Mouse (Mus musculus) forebrain, embryonic 11.5 days (tissue): ENCODE results near the gene Lactbl1. TPM values are rescaled to one million over a fixed set of nuclear protein-coding genes. Genes with fewer than 3 reads are reported as not detected.

Experiments
- ATAC-seq: fragments of 200-750 bp; cut with Nextera tagmentation; replicated peaks from 2 replicates; pipeline ENCODE4 v1.8.0; 2017; ENCODE audit warnings: moderate TSS enrichment; ENCODE audit not compliant: low FRiP score
- DNase-seq: peaks from one replicate; pipeline ENCODE4 v3.0.0-alpha.2; 2017; ENCODE audit warnings: low spot score
- H3K27ac ChIP-seq: fragments of 300-500 bp; sonication (generic); 2 replicates; pipeline ENCODE4 v1.5.1; 2014; ENCODE audit warnings: low read depth, low read length
- H3K27me3 ChIP-seq: fragments of 300-500 bp; sonication (generic); 2 replicates; pipeline ENCODE4 v1.6.1; 2014; ENCODE audit warnings: mild to moderate bottlenecking, low read length, mixed read lengths; ENCODE audit not compliant: control insufficient read depth, insufficient read depth
- H3K36me3 ChIP-seq: fragments of 300-500 bp; sonication (generic); 2 replicates; pipeline ENCODE4 v1.6.1; 2014; ENCODE audit warnings: mild to moderate bottlenecking, low read length, moderate library complexity, mixed read lengths; ENCODE audit not compliant: control insufficient read depth, insufficient read depth
- H3K4me1 ChIP-seq: fragments of 300-500 bp; sonication (generic); replicated peaks from 2 replicates; pipeline ENCODE4 v1.6.1; 2014; ENCODE audit warnings: low read length, mixed read lengths; ENCODE audit not compliant: control insufficient read depth, insufficient read depth
- H3K4me2 ChIP-seq: fragments of 300-500 bp; sonication (generic); 2 replicates; pipeline ENCODE4 v1.6.1; 2014; ENCODE audit warnings: low read depth, mild to moderate bottlenecking, low read length, moderate library complexity, mixed read lengths; ENCODE audit not compliant: severe bottlenecking
- H3K4me3 ChIP-seq: fragments of 300-500 bp; sonication (generic); 2 replicates; pipeline ENCODE4 v1.5.1; 2014; ENCODE audit warnings: low read depth, low read length
- H3K9ac ChIP-seq: fragments of 300-500 bp; sonication (generic); 2 replicates; pipeline ENCODE4 v1.6.1; 2014; ENCODE audit warnings: low read length
- H3K9me3 ChIP-seq: fragments of 300-500 bp; sonication (generic); 2 replicates; pipeline ENCODE4 v1.6.1; 2016; ENCODE audit warnings: low read length, mixed read lengths; ENCODE audit not compliant: control insufficient read depth
- WGBS: fragments of 180-500 bp; shearing (Covaris S2); extraction: QIAGEN DNeasy Blood & Tissue Kit; methylation state at CpG from one replicate; pipeline ENCODE4 v1.1.7; 2014; 5-methylcytosine and 5-hydroxymethylcytosine counted together
- polyA plus RNA-seq: library from polyadenylated mRNA; unstranded; fragments of >200 nt; fragmentation: Nextera tagmentation; extraction: Ambion mirVana; gene quantifications from 2 replicates; pipeline ENCODE4 v1.2.1, GENCODE M21; 2014

The Lactbl1 gene
- polyA plus RNA-seq, result not detected in 2 replicates

DNA sequence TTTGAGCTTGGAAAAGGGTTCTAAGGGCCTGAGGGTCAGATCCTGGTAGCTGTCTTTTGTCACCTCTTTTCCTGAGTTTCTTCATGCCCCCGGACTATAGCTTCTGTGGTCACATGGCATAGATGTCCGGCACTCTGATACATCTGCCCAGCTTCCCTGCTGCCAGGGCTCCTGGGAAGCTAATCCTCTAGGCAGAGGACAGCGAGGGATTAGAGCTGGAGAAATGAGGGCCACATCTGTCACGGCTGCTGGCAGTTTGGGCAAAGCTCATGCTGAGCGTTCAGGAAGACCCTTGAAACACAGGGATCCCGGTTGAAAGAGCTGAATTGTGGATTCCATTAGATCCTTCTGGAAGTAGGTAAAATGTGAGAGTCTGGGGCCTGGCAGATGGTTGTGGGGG, at the start of gene Lactbl1:
Lactbl1 (plus strand) TSS at position 234 of the 400 bp plus-strand sequence.
- Histone ChIP-seq H3K4me3 (no peak within 1 kb of the TSS), H3K27ac (no peak within 1 kb of the TSS), H3K27me3 (no peaks in the 10 kb centered on the region), H3K4me2 (no peak within 1 kb of the TSS), H3K36me3 (no peaks in the 10 kb centered on the region), H3K9me3 (no peaks in the 10 kb centered on the region), H3K4me1 (no peaks in the 10 kb centered on the region), H3K9ac (no peak within 1 kb of the TSS)
- WGBS, result 29% methylated on average over 6 of the region's 6 CpGs
- DNase-seq (no peak), ATAC-seq (no peak)

DNA sequence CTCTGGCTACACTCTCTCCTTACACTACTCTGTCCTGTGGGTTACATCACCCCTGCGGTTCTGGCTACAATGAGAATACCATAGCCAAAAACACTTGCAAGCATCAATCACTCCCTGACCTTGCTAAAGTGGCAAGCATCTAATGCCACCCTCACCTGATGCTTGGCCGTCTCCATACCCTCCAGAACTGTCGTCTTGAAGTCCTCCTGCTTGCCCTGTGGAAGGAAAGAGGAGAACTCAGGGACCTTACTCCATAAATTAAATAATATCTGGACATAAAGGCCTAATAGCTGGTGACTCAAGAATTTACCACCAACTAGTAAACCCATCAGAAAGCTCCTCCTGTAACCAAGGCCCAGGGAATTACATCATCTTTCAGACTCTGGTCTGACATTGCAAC, 40.5 kb upstream of the Lactbl1 start:
- 96% methylated on average over 3 of the region's 3 CpGs for WGBS
- H3K9ac ChIP-seq, result no peak overlapping the region

DNA sequence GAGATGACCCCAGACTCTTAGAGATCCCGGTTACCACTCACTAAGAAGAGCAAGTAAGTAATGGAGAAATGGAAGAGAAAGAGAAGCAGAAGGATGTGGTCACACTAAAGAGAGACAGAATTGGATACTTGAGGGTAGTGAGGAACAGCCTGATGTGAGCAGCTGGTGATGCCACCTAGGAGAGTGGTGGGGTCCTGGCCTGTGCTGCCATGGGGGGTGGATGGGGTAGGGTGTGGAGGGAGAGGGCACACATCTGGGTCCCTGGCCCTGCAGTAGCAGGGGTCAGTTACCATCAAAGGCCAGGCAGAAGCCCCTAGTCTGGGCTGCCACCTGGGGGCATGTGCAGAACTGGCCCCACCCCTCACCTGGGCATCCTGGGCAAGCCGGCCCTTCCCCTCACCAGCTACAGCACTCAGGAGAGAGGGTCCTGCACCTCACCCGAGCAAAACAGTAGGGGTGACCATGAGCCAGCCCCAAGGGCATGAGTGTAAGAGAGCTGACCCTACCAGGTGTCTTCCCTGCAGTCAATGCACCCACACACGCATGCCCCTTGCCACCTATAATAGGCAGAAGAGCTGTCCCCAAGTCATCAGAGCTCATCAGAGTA, 35.1 kb upstream of the Lactbl1 start:
- no peak overlapping the region for H3K9ac ChIP-seq
- no peak overlapping the region for H3K4me3 ChIP-seq
- H3K27ac ChIP-seq, result no peak overlapping the region
- H3K27me3 ChIP-seq, result no peaks in the 10 kb centered on the region
- no peak overlapping the region for H3K4me2 ChIP-seq
- H3K36me3 ChIP-seq, result no peaks in the 10 kb centered on the region
- H3K9me3 ChIP-seq, result no peaks in the 10 kb centered on the region
- 85% methylated on average over 4 of the region's 4 CpGs for WGBS
- DNase-seq, result no peak
- no peaks in the 10 kb centered on the region for H3K4me1 ChIP-seq
- no peak for ATAC-seq

More for the DNA sequence above, 40.5 kb upstream of the Lactbl1 start:
- no peaks in the 10 kb centered on the region for H3K9me3 ChIP-seq
- H3K4me3 ChIP-seq, result no peak overlapping the region
- ATAC-seq (no peak), DNase-seq (no peak)
- no peaks in the 10 kb centered on the region for H3K27me3 ChIP-seq
- H3K4me1 ChIP-seq, result no peaks in the 10 kb centered on the region
- no peak overlapping the region for H3K4me2 ChIP-seq
- H3K36me3 ChIP-seq, result no peaks in the 10 kb centered on the region
- no peak overlapping the region for H3K27ac ChIP-seq

DNA sequence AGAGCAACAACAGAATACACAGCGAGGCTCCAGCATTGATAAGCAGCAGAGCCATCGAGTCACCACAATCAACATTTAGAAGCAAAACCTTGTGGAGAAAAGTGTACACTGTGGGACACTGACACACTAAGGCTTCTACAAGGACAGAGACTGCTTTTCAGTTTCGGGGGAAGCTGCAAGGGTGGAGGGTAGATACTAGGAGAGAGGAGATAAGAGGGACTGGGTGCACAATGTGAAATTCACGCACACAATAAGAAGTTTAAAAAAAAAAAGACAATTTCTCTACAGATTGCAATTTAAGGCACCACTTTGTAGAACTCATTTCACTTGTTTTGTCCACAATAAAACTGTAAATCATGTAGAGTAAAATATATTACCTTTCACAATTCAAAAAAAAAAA, 34.4 kb upstream of the Lactbl1 start:
- WGBS, result 93% methylated on average over 4 of the region's 4 CpGs
- Histone ChIP-seq H3K27ac (no peak overlapping the region), H3K4me3 (no peak overlapping the region), H3K4me2 (no peak overlapping the region), H3K27me3 (no peaks in the 10 kb centered on the region), H3K36me3 (no peaks in the 10 kb centered on the region), H3K9ac (no peak overlapping the region), H3K4me1 (no peaks in the 10 kb centered on the region), H3K9me3 (no peaks in the 10 kb centered on the region)
- no peak for DNase-seq
- no peak for ATAC-seq

DNA sequence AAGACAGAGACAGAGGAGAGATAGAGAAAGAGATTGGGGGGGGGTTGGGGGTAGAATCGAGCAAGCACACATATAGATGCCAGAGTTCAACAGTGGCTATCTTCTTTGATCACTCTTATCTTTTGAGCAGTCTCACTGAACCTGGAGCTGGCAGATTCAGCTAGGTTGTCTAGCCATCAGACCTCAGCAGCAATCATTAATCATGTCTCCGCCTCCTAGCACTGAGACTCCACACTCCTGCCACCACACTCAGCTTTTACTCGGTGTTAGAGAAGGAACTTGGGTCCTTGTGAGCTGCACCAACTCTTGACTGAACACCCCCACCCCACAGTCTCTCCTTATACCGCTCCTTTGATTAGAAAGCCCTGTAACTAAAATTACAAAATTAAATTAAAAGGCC, 30.3 kb upstream of the Lactbl1 start:
- WGBS, result 80% methylated on average over 4 of the region's 4 CpGs
- Histone ChIP-seq H3K4me1 (no peaks in the 10 kb centered on the region), H3K27me3 (no peaks in the 10 kb centered on the region), H3K9ac (no peak overlapping the region), H3K36me3 (no peaks in the 10 kb centered on the region; the same call in 1 of the 2 replicates), H3K9me3 (no peaks in the 10 kb centered on the region), H3K4me3 (no peak overlapping the region), H3K27ac (no peak overlapping the region), H3K4me2 (no peak overlapping the region)
- DNase-seq (no peak), ATAC-seq (no peak)

DNA sequence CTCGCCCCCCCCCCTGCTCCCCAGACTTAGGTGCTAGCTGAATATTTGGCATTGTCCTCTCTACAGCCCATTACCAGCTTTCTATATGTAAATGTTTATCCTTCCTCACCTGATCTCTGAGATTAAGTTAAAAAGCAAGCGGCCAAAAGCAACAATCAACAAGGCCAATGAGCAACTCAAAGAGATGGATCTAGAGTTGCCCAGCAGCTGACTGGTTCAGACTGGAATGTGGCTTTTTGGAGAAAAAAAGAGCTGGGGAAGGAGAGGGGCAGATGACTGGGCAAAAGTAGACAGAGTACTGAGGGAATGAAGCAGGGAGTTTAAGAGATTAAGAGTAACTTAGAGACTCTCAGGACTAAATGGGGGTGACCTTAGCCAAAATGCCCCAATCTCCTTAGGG, 28.4 kb upstream of the Lactbl1 start:
- DNase-seq, result no peak
- WGBS, result 84% methylated on average over 2 of the region's 2 CpGs
- no peaks in the 10 kb centered on the region; the same call in 1 of the 2 replicates for H3K36me3 ChIP-seq
- H3K27ac ChIP-seq, result no peak overlapping the region
- H3K9me3 ChIP-seq, result no peaks in the 10 kb centered on the region
- ATAC-seq, result no peak
- no peaks in the 10 kb centered on the region for H3K4me1 ChIP-seq
- H3K4me3 ChIP-seq, result no peak overlapping the region
- no peak overlapping the region for H3K4me2 ChIP-seq
- no peak overlapping the region for H3K9ac ChIP-seq
- no peaks in the 10 kb centered on the region for H3K27me3 ChIP-seq

DNA sequence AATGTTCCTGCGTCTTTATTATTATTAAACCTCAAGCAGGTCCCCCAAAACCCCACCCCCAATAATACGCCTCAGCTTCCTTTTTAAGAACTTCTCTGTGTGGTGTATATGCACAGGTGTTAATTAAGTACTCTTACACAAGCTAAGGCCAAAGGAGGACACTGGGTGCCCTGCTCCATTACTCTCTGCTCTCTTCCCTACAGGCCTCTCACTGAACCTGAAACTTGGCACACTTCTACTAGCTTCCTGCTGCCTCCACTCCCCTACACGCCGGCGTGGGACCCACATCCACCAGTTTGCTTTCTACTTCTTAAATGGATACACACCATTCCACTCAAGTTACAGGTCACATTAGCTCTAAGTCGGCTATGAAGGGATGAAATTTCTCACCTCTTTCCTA, 27.2 kb upstream of the Lactbl1 start:
- Histone ChIP-seq H3K27me3 (no peaks in the 10 kb centered on the region), H3K4me2 (no peak overlapping the region), H3K4me3 (no peak overlapping the region), H3K4me1 (no peaks in the 10 kb centered on the region), H3K36me3 (no peaks in the 10 kb centered on the region; the same call in 1 of the 2 replicates), H3K27ac (no peak overlapping the region), H3K9me3 (no peaks in the 10 kb centered on the region), H3K9ac (no peak overlapping the region)
- ATAC-seq (no peak), DNase-seq (no peak)
- WGBS, result 84% methylated on average over 6 of the region's 6 CpGs

DNA sequence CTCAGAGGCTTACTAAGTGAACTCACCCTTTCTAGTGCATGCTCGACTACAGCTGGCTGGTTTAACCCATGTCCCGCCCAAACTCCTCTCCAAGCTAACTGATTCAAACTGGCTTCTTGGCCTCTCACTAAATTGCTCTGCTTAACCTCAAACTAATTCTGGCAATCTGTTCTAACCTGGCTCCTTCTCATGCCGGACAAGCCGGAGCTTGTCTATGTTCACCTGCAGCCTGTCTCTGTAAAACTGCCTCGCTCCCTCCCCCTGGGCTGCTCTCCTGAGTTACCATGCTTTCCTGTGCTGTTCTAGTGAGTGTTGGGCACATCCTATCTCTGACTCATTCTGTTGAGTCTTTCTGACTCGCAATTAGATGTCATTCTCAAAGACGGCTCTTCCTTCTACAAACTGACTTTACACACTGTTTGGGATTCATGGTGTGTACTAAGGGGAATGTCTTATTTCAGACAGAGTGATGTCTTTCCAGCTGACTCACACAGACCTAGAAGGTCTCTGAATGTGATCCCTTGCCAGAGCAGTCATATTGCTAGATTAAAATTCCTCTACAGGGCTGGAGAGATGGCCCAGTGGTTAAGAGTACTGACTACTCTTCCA, 24.0 kb upstream of the Lactbl1 start:
- H3K9ac ChIP-seq, result no peak overlapping the region
- H3K4me2 ChIP-seq, result no peak overlapping the region
- H3K27ac ChIP-seq, result no peak overlapping the region
- H3K4me3 ChIP-seq, result no peak overlapping the region
- no peak for ATAC-seq
- no peaks in the 10 kb centered on the region for H3K4me1 ChIP-seq
- no peaks in the 10 kb centered on the region; the same call in 1 of the 2 replicates for H3K36me3 ChIP-seq
- WGBS, result 96% methylated on average over 7 of the region's 7 CpGs
- H3K27me3 ChIP-seq, result no peaks in the 10 kb centered on the region
- no peak for DNase-seq
- H3K9me3 ChIP-seq, result no peaks in the 10 kb centered on the region

DNA sequence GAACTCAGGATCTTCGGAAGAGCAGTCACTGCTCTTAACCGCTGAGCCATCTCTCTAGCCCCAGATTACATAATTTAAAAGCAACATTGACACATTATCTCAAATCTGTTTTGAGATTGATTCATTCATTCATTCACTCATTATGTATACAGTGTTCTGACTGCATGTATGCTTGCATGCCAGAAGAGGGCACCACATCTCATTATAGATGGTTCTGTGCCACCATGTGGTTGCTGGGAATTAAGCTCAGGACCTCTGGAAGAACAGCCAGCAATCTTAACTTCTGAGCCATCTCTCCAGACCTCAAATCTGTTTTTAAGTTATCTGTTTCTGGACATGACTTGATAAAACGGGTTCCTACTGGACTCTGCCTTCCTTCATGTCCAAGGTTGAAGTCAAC, 22.6 kb upstream of the Lactbl1 start:
- H3K9me3 ChIP-seq, result no peaks in the 10 kb centered on the region
- H3K27me3 ChIP-seq, result no peaks in the 10 kb centered on the region
- H3K4me1 ChIP-seq, result no peaks in the 10 kb centered on the region
- ATAC-seq, result no peak
- H3K27ac ChIP-seq, result no peak overlapping the region
- no peak for DNase-seq
- 96% methylated on average over 3 of the region's 3 CpGs for WGBS
- no peak overlapping the region for H3K9ac ChIP-seq
- no peaks in the 10 kb centered on the region for H3K36me3 ChIP-seq
- H3K4me2 ChIP-seq, result no peak overlapping the region
- no peak overlapping the region for H3K4me3 ChIP-seq
